Mouse (Mus musculus) neural tube, embryonic 11.5 days (tissue): ENCODE results near the gene Taf3. TPM values are rescaled to one million over a fixed set of nuclear protein-coding genes. Genes with fewer than 3 reads are reported as not detected.
A peak's percentile ranks its signal among the peaks of the same experiment; 100 is the strongest.

Source experiments
- ATAC-seq: fragments of 200-750 bp; cut with Nextera tagmentation; 2 replicates; pipeline ENCODE4 v1.8.0; 2017; ENCODE audit warnings: moderate number of reproducible peaks, mild to moderate bottlenecking, moderate TSS enrichment, moderate library complexity; ENCODE audit not compliant: insufficient read depth, low FRiP score, low TSS enrichment
- DNase-seq: peaks from one replicate; pipeline ENCODE4 v3.0.0-alpha.2; 2015; ENCODE audit warnings: low spot score
- H3K27ac ChIP-seq: fragments of 300-500 bp; sonication (generic); 2 replicates; pipeline ENCODE4 v1.5.1; 2014; ENCODE audit warnings: low read depth, mild to moderate bottlenecking, low read length
- H3K27me3 ChIP-seq: fragments of 300-500 bp; sonication (generic); 2 replicates; pipeline ENCODE4 v1.6.1; 2014; ENCODE audit warnings: mild to moderate bottlenecking, low read length, mixed read lengths; ENCODE audit not compliant: control insufficient read depth, insufficient read depth
- H3K36me3 ChIP-seq: fragments of 300-500 bp; sonication (generic); 2 replicates; pipeline ENCODE4 v1.6.1; 2014; ENCODE audit warnings: mild to moderate bottlenecking, low read length, moderate library complexity, mixed read lengths; ENCODE audit not compliant: control insufficient read depth, insufficient read depth
- H3K4me1 ChIP-seq: fragments of 300-500 bp; sonication (generic); 2 replicates; pipeline ENCODE4 v1.6.1; 2014; ENCODE audit warnings: low read length, mixed read lengths; ENCODE audit not compliant: control insufficient read depth, insufficient read depth
- H3K4me2 ChIP-seq: fragments of 300-500 bp; sonication (generic); 2 replicates; pipeline ENCODE4 v1.6.1; 2014; ENCODE audit warnings: low read depth, mild to moderate bottlenecking, moderate library complexity
- H3K4me3 ChIP-seq: fragments of 300-500 bp; sonication (generic); 2 replicates; pipeline ENCODE4 v1.5.1; 2014; ENCODE audit warnings: low read depth, low read length
- H3K9ac ChIP-seq: fragments of 300-500 bp; sonication (generic); 2 replicates; pipeline ENCODE4 v1.6.1; 2014; ENCODE audit warnings: mild to moderate bottlenecking, low read length
- H3K9me3 ChIP-seq: fragments of 300-500 bp; sonication (generic); 2 replicates; pipeline ENCODE4 v1.6.1; 2016; ENCODE audit warnings: low read length; ENCODE audit not compliant: control insufficient read depth
- WGBS: fragments of 180-500 bp; shearing (Covaris S2); extraction: QIAGEN DNeasy Blood & Tissue Kit; methylation state at CpG from one replicate; pipeline ENCODE4 v1.1.7; 2014; 5-methylcytosine and 5-hydroxymethylcytosine counted together
- polyA plus RNA-seq: library from polyadenylated mRNA; unstranded; fragments of >200 nt; fragmentation: Nextera tagmentation; extraction: Ambion mirVana; gene quantifications from 2 replicates; pipeline ENCODE4 v1.2.1, GENCODE M21; 2014

Gene Taf3
- polyA plus RNA-seq, 1 experiment from 2014 or later = 16.8 TPM

- Histone ChIP-seq H3K27me3 (no peaks in the 10 kb centered on the region), H3K9me3 (no peaks in the 10 kb centered on the region), H3K27ac (no peak overlapping the region), H3K4me1 (peaks cover under 1% of the 10 kb centered on the region; the same call in 1 of the 2 replicates), H3K4me2 (no peak overlapping the region), H3K4me3 (no peak overlapping the region), H3K9ac (no peak overlapping the region), H3K36me3 (no peaks in the 10 kb centered on the region)
- WGBS = 67% methylated on average over 2 of the region's 2 CpGs
- DNase-seq = no peak
- no peak for ATAC-seq
Measured at GRCm38 (mm10) chr2:9956546-9956945, 91.8 kb downstream of the Taf3 start.

GRCm38 (mm10) chr2:9955576-9956535, 92.5 kb downstream of the Taf3 start:
- Histone ChIP-seq H3K4me3 (no peak overlapping the region), H3K4me2 (no peak overlapping the region), H3K9me3 (no peaks in the 10 kb centered on the region), H3K9ac (no peak overlapping the region), H3K36me3 (no peaks in the 10 kb centered on the region), H3K27me3 (no peaks in the 10 kb centered on the region), H3K27ac (0 out of 2 replicates have a peak overlapping the region, but pooled peaks have one; percentile 14), H3K4me1 (no peaks in the 10 kb centered on the region; the same call in 1 of the 2 replicates)
- no peak for ATAC-seq
- 52% methylated on average over 9 of the region's 9 CpGs for WGBS
- DNase-seq = no peak

- H3K4me2 ChIP-seq = no peak overlapping the region
- no peak for ATAC-seq
- WGBS = 83% methylated on average over 3 of the region's 3 CpGs
- H3K4me3 ChIP-seq = no peak overlapping the region
- no peak overlapping the region for H3K27ac ChIP-seq
- DNase-seq = no peak
- no peaks in the 10 kb centered on the region for H3K9me3 ChIP-seq
- no peaks in the 10 kb centered on the region for H3K27me3 ChIP-seq
- H3K36me3 ChIP-seq = no peaks in the 10 kb centered on the region
- no peaks in the 10 kb centered on the region for H3K4me1 ChIP-seq
- H3K9ac ChIP-seq = no peak overlapping the region
Measured at GRCm38 (mm10) chr2:9946739-9947138, 101.7 kb downstream of the Taf3 start.

GRCm38 (mm10) chr2:9945611-9946010, 102.8 kb downstream of the Taf3 start:
- 79% methylated on average over 4 of the region's 4 CpGs for WGBS
- H3K4me1 ChIP-seq = no peaks in the 10 kb centered on the region
- no peak overlapping the region for H3K27ac ChIP-seq
- H3K36me3 ChIP-seq = no peaks in the 10 kb centered on the region
- no peaks in the 10 kb centered on the region for H3K9me3 ChIP-seq
- no peak overlapping the region for H3K4me3 ChIP-seq
- DNase-seq = no peak
- no peaks in the 10 kb centered on the region for H3K27me3 ChIP-seq
- H3K4me2 ChIP-seq = no peak overlapping the region
- ATAC-seq = no peak
- no peak overlapping the region for H3K9ac ChIP-seq

GRCm38 (mm10) chr2:9943011-9943410, 105.4 kb downstream of the Taf3 start:
- no peaks in the 10 kb centered on the region for H3K27me3 ChIP-seq
- DNase-seq (no peak), ATAC-seq (no peak)
- no peak overlapping the region for H3K9ac ChIP-seq
- H3K27ac ChIP-seq = no peak overlapping the region
- H3K9me3 ChIP-seq = no peaks in the 10 kb centered on the region
- no peak overlapping the region for H3K4me3 ChIP-seq
- 84% methylated on average over 1 of the region's 1 CpGs for WGBS
- no peaks in the 10 kb centered on the region for H3K36me3 ChIP-seq
- no peak overlapping the region for H3K4me2 ChIP-seq
- no peaks in the 10 kb centered on the region for H3K4me1 ChIP-seq

- ATAC-seq = no peak
- no peak overlapping the region for H3K4me3 ChIP-seq
- H3K4me1 ChIP-seq = no peaks in the 10 kb centered on the region
- H3K27ac ChIP-seq = no peak overlapping the region
- no peaks in the 10 kb centered on the region for H3K9me3 ChIP-seq
- H3K9ac ChIP-seq = no peak overlapping the region
- H3K4me2 ChIP-seq = no peak overlapping the region
- no peaks in the 10 kb centered on the region for H3K27me3 ChIP-seq
- no peak for DNase-seq
- WGBS = 85% methylated on average over 4 of the region's 4 CpGs
- H3K36me3 ChIP-seq = no peaks in the 10 kb centered on the region
Measured at GRCm38 (mm10) chr2:9939250-9939649, 109.1 kb downstream of the Taf3 start.

GRCm38 (mm10) chr2:9935965-9936364, 112.4 kb downstream of the Taf3 start:
- Histone ChIP-seq H3K27ac (no peak overlapping the region), H3K27me3 (no peaks in the 10 kb centered on the region), H3K36me3 (no peaks in the 10 kb centered on the region), H3K4me2 (no peak overlapping the region), H3K4me1 (no peaks in the 10 kb centered on the region), H3K4me3 (no peak overlapping the region), H3K9me3 (no peaks in the 10 kb centered on the region), H3K9ac (no peak overlapping the region)
- WGBS = 0% methylated on average over 1 of the region's 1 CpGs
- DNase-seq = no peak
- ATAC-seq = no peak; the same call in 1 of the 2 replicates

- H3K4me3 ChIP-seq = no peak overlapping the region
- no peaks in the 10 kb centered on the region for H3K9me3 ChIP-seq
- no peak for ATAC-seq
- no peak overlapping the region for H3K27ac ChIP-seq
- no peak overlapping the region for H3K4me2 ChIP-seq
- no peaks in the 10 kb centered on the region for H3K27me3 ChIP-seq
- DNase-seq = no peak
- 77% methylated on average over 4 of the region's 4 CpGs for WGBS
- no peak overlapping the region for H3K9ac ChIP-seq
- 0 out of 2 replicates have a peak, but pooled peaks cover 5% of the 10 kb centered on the region for H3K4me1 ChIP-seq
- H3K36me3 ChIP-seq = no peaks in the 10 kb centered on the region
Measured at GRCm38 (mm10) chr2:9926905-9927283, 121.5 kb downstream of the Taf3 start.
